Mouse (Mus musculus): ENCODE measurements around the gene Spata9.

Gene Spata9

GRCm38 (mm10) chr13:75992169-75993028 lies 25.4 kb downstream of the Spata9 start:
- DNase-seq, result no peak

DNA sequence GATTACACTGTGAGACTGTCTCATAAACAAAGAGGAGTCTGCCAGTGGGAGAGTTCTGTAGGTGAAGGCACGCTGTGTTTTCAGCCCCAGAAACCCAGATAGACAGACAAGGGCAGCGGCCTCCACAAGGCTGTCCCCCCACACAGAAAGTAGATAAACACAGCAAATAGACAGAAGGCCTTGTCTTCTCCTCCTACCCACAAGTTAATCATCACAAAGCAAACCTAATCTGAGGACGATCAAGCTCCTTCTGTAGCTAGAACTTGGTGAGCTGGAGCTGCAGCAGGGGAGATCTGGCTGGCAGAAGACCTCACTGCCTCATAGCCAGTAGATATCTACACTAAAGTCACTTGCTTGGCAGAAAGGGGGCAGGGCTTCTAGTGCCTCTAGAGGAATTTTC lies 36.3 kb downstream of the Spata9 start:
- no peak for DNase-seq

DNA sequence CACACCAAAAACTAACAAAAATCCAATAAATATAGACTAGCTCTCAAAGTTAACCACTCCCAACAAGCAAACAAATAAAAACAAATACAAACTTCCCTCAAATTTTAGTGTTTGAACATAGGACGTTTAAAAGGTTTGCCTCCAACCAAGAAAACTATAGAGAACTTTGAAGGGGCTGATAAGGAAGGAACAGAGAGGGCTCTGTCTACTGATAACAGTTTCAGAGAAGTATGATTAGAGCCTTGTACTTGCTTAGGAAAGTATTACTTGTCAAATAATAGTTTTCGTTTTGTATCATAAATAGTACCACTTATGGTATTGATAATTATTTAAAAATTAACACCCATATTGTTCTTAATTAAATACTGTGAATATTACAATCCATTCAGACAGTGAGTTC lies 47.6 kb downstream of the Spata9 start:
- DNase-seq, result no peak

DNA sequence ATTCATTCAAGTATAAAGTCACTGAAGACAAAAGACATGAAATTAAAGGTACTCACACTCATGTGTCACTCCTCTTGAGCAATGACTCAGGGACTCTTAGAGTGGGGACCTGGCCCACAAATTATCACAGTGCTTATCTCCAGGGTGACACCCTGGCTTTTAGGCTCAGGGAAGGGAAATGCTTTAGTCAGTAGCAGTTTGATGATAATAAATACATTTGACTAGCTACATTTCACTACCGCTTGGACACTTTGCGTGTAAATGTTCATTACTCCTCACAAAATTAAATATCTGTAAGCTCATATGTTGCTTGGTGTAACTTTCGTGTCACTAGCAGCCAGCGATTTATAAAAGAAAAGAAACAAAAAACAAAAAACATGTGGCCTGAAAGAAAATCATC lies 50.5 kb downstream of the Spata9 start:
- DNase-seq, result no peak

DNA sequence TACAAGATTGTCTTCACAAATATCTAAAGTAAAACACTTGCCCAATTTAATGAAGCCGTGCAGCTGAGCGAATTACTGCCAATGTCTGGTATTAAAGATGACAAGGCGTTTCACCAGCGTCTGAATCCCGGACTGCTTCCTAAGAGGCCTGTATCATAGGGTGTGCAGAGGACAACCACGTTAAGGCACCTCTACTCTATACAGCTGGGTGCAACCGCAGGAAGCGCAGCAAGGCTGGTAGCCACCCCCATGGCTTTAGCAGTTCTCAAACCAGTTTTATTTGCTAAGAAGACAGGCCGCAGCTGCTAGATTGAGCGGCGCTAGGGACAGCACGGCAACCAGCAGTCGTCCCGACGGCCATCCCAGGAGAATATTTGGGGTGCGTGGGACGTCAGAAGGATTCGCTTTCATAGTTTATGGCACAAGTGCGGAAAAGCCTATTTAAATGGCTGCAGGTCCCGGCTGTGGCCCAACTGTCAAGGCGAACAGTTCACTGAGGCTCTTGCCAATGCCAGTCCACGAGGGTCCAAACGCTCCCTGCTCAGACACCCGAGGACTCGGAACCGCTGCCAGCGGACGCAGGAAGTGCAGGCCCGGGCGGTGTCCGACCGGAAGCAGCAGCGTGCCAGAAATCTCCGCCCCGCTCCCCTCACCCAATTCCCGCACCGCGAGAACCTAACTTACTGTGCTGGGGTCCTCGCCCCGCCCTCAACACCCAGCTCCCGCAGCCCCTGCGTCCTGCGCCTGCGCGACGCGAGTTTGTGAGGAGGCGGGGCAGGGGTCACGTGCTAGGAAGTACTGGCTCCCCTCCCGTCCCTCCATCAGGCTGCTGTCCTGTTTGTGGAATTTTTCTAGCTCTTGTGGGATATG lies 51.3 kb downstream of the Spata9 start, which contains the start of gene Rfesd:
Gene Rfesd (minus strand): TSS at position 746 of the 870 bp plus-strand sequence.
- DNase-seq, result peak; percentile 97

DNA sequence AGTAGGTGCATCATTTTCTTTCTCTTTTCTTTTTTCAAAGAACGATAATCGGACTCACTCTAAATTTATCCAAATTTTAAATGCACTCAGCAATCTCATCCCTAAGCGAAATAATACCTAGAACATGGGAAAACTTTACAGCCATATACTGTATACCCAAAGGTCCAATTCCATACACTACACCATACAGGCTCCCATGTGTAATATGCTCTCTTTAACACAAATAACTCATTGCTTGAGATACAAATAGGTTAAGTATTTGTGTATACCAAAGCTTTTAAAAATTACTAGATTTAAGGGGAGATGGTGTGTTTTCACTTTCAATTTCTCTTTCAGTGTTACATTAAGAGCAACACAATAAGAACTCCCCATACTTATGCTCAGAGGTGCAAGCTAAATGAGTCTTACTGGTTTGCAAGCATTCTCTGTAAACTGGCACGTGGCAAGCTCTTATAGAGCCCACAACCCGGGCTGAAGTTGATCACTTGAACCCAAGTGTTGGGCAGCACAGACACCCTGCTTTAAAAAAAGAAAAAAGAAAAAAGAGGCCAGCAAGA lies 52.0 kb downstream of the Spata9 start:
- DNase-seq, result no peak

DNA sequence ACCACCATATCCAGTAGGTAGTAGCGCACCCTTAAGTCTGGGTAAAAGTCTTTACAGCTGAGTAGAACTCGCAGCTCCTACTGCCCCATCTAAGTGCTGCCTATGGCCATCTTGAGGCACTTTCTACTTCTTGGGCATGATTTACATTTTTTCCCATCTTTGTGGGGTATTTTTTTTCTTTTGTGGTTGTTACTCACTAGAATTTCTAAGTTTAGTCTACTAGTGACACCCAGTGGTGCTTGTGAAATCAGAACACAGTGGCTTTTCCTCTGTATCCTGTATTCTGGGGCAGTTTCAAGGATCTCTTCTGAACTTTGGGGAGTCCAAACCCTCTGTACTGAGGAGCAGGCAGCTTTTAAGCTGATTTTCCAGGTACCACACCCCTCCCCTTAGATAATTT lies 54.8 kb downstream of the Spata9 start:
- DNase-seq, result no peak

DNA sequence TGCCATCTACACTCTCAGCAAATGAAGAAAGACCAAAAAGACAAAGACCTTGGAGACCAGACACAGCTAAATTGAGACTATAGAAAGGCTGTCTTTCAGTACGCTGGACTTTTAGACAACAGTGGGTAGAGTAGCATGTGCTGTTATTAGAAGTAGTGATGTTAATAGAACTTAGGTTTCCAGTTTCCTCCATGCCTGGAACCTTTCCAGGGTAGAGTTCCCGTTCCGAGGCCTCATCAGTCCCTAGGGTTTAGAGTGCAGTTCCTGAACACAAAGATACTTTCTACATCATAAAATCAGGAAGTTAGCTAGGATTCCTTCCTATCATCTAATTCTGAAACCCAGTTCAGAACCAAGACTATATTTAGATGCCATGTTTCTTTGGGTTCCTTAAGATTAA lies 57.6 kb downstream of the Spata9 start:
- DNase-seq, result no peak

DNA sequence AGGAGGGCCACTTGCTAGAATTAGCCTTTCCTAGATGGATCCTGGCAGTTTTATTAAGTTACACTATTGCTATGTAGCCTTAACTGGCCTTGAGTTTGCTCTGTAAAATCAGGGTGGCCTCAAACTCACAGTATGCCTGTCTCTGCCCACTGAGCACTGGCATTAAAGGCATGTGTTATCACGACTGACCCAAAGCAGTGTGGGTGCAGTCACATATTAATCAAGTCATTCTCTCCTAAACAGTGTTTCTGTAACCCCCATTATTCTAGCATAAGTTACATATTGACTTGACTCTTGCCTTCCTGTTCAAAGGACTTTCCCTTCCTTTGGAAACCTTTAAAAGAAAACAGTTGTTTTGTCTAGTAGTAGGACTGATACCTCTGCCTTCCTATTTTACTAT lies 75.5 kb downstream of the Spata9 start:
- no peak for DNase-seq

DNA sequence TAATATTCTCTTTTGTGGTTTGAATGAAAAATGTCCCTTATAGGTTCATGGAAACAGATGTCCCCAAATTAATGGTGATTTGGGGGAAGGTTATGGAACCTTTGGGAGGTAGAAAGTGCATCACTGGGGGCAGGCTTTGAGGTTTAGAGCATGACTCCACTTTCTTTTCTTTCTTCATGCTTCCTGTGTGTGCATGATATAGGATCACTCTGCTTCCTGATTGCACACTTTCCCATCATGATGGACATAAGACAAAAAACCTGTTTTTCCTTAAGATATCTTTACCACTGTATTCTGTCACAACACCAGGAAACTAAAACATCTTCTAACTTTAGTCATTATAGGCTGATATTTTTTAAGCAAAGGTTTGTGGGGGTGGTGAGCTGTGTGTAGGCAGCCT lies 78.0 kb downstream of the Spata9 start:
- no peak for DNase-seq

Measured in thymus, adult 18-20 months (tissue).